Mouse (Mus musculus): ENCODE data around the gene Hip1. TPM values are rescaled to one million over a fixed set of nuclear protein-coding genes. Genes with fewer than 3 reads are reported as not detected.
A peak's percentile ranks its signal among the peaks of the same experiment; 100 is the strongest.
"Not testable (repeated sequence)": the region's sequence is repeated elsewhere in the genome, so short reads cannot be mapped to it uniquely, and the experiment has no call there.

Gene Hip1
- polyA plus RNA-seq, 1 experiment from 2014 or later: 33.5 TPM

DNA sequence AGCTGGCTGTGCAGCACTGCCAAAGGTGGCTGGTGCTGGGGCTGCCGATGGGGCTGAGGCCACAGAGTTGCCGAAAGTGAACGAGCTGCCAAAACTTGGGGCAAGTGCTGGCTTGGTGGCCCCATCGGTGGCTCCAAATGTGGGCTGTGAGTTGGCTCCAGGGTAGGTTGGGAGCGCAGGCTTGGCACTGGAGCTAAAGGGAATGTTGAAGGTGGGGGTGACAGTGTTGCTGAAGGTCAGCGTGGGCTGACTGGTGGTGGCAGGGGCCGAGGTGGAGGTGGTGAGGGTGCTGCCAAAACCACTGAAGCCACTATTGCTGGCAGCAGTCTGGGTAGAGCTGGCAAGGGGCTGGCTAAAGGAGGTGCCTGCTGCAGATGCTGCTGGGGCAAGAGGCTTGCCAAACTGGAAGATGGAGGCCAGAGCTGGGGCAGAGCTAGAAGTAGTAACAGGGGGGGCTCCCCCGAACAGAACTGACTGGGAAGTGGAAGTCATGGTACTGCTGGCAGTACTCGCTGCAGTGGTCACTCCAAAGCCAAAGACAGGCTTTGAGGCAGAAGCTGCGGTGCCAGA lies 163.5 kb downstream of the Hip1 start:
- no peak overlapping the region for H3K4me2 ChIP-seq
- H3K9ac ChIP-seq: no peak overlapping the region
- 91% methylated on average over 10 of the region's 10 CpGs for WGBS

DNA sequence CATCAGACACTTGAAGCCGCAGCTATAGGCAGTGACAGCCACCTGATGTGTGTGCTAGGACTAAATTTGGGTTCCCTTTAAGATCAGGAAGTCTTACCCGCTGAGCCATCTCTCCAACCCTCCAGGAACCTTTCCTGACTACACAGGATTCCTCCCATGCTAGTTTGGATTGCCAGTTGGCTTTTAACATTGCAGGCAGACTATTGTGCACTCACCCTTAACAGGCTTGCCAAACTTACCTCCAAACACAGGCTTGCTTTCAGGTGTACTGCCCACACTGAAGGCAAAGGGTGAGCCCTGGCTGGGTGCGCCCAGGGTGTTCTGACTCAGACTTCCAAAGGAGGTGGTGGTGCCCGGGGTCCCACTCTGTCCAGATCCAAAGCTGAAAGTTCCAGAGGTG lies 164.2 kb downstream of the Hip1 start:
- WGBS: 90% methylated on average over 4 of the region's 4 CpGs
- Histone ChIP-seq H3K27ac (no peak overlapping the region), H3K9me3 (no peaks in the 10 kb centered on the region), H3K4me2 (no peak overlapping the region), H3K9ac (no peak overlapping the region), H3K4me1 (no peaks in the 10 kb centered on the region), H3K36me3 (peaks cover 100% of the 10 kb centered on the region), H3K27me3 (no peaks in the 10 kb centered on the region), H3K4me3 (no peak overlapping the region)
- no peak for ATAC-seq (ENCODE audit: insufficient number of reproducible peaks, low FRiP score, low TSS enrichment, low read depth)

More for the DNA sequence above, 163.5 kb downstream of the Hip1 start:
- no peak overlapping the region for H3K4me3 ChIP-seq
- H3K4me1 ChIP-seq: no peaks in the 10 kb centered on the region
- H3K9me3 ChIP-seq: no peaks in the 10 kb centered on the region
- H3K36me3 ChIP-seq: peaks cover 96% of the 10 kb centered on the region
- H3K27me3 ChIP-seq: no peaks in the 10 kb centered on the region
- no peak overlapping the region for H3K27ac ChIP-seq
- ATAC-seq (ENCODE audit: insufficient number of reproducible peaks, low FRiP score, low TSS enrichment, low read depth): no peak

DNA sequence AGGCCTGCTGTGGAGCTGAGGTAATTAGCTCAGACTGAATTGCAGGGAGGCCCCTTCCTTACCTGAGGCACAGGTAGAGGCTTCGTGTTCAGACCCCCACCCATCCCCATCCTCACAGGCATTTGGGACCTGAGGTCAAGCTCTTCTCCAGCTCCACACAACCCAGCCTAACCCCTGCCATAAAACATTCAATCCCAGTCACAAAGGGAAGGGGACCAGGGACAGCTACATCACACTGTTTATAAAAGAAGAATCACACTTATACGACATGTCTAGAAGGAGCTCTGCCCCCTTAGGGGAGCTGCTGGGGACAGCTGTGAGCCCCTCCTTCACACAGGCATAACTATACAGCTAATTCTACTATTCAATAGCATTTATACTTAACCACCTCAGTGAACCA lies 168.6 kb downstream of the Hip1 start:
- Histone ChIP-seq H3K9me3 (no peaks in the 10 kb centered on the region), H3K36me3 (peaks cover 97% of the 10 kb centered on the region), H3K4me3 (no peak overlapping the region), H3K27me3 (no peaks in the 10 kb centered on the region), H3K27ac (no peak overlapping the region), H3K4me1 (peaks cover 11% of the 10 kb centered on the region; the same call in 1 of the 2 replicates), H3K4me2 (no peak overlapping the region), H3K9ac (no peak overlapping the region)
- no peak for ATAC-seq (ENCODE audit: insufficient number of reproducible peaks, low FRiP score, low TSS enrichment, low read depth)
- 65% methylated on average over 2 of the region's 2 CpGs for WGBS

DNA sequence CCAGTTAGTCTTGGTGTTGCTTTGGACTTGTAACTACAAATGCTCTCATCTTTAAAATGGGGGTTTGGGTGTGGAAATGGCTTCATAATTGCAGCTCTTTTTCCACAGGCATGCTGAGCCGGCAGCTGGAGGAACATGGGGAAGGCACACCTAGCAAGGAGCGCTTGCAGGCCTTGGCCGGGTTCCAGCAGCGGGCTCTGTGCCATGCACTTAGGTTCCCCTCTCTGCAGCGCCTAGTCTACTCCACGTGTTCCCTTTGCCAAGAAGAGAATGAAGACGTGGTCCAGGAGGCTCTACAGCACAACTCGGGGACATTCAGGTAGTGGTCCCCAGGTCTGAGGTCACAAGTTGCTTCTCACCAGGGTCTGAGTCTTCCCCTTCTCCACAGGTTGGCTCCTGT lies 169.8 kb downstream of the Hip1 start:
- 34% methylated on average over 8 of the region's 8 CpGs for WGBS
- H3K36me3 ChIP-seq: peaks cover 88% of the 10 kb centered on the region

DNA sequence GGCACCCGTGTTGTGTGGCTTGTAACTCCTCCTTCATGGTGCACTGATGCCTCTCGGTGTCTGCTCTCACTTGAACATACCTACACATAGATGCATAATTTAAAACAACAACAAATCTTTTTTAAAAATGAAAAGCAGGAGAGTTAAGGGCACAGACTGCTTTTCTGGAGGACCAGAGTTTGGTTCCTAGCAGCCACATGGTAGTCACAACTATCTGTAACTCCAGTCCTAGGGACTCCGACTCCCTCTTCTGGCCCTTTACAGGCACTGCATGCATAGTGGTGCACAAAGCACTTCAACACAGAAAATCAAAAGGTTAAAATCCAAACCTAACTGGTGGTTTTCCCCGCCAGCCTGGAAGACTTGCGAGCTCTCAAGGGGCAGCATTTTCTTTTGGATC lies 171.3 kb downstream of the Hip1 start:
- Histone ChIP-seq H3K27me3 (no peaks in the 10 kb centered on the region), H3K9me3 (no peaks in the 10 kb centered on the region), H3K4me1 (peaks cover 27% of the 10 kb centered on the region), H3K4me3 (no peak overlapping the region), H3K4me2 (no peak overlapping the region), H3K27ac (no peak overlapping the region), H3K36me3 (peaks cover 73% of the 10 kb centered on the region), H3K9ac (no peak overlapping the region)
- whole genome bisulfite sequencing: 96% methylated on average over 5 of the region's 5 CpGs
- ATAC-seq (ENCODE audit: insufficient number of reproducible peaks, low FRiP score, low TSS enrichment, low read depth): no peak

More for the DNA sequence above, 169.8 kb downstream of the Hip1 start:
- Histone ChIP-seq H3K27ac (peak overlapping the region; percentile 57; the same call in 1 of the 2 replicates), H3K4me2 (no peak overlapping the region), H3K4me3 (no peak overlapping the region), H3K9me3 (no peaks in the 10 kb centered on the region), H3K9ac (no peak overlapping the region), H3K4me1 (peaks cover 22% of the 10 kb centered on the region), H3K27me3 (no peaks in the 10 kb centered on the region)
- ATAC-seq (ENCODE audit: insufficient number of reproducible peaks, low FRiP score, low TSS enrichment, low read depth): no peak

DNA sequence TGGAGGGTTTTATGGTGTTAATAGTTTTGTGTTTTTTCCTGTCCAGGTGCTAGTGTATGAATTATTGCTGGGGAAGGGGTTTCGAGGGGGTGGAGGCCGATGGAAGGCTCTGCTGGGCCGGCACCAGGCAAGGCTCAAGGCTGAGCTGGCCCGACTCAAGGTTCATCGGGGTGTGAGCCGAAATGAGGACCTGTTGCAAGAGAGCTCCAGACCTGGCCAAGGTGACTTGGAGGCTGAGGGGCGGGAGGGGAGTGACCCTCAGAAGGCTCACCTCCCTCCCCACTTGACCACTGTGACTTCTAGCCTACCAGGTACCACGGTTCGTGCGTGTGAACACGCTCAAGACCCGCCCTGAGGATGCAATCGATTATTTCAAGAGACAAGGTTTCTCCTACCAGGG lies 173.7 kb downstream of the Hip1 start:
- Histone ChIP-seq H3K27ac (no peak overlapping the region), H3K36me3 (peaks cover 49% of the 10 kb centered on the region), H3K4me1 (peaks cover 27% of the 10 kb centered on the region), H3K9ac (no peak overlapping the region), H3K9me3 (no peaks in the 10 kb centered on the region), H3K27me3 (no peaks in the 10 kb centered on the region), H3K4me3 (peak overlapping the region; percentile 73; the same call in 1 of the 2 replicates), H3K4me2 (no peak overlapping the region)
- WGBS: 92% methylated on average over 13 of the region's 13 CpGs
- no peak for ATAC-seq (ENCODE audit: insufficient number of reproducible peaks, low FRiP score, low TSS enrichment, low read depth)

DNA sequence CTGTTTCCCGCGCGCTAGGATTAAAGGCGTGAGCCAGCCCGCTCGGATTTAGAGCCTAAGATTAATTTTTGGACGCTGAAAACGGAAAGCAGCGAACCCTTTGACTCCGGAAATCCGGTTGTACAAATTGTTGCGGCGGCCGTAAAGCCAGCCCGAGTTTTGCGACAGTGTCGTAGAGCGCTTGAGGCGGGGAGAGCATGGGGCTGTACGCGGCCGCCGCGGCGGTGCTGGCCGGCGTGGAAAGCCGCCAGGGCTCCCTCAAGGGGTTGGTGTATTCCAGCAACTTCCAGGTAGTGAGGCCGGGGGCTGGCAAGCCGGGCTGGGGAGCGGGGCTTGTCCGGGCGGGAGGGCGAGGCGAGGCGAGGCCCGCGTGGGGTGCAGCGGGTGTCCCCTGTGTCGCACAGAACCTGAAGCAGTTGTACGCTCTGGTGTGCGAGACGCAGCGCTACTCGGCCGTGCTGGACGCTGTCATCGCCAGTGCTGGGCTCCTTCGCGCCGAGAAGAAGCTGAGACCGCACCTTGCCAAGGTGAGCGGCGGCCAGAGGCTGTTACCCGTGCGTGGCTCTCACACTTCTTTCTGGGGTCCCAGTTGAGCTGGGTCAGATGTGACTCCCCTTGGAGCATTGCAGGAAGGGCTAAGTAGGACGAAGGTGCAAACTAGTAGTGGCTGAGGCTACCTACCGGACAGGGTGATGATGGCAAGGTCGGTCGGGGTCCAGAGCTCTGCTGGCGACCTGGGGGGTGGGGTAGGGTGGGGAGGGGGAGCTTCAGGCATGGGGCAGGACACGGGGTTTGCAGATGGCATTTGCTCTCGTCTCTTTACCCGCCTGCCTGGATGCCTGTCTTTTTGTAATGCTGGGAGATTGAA lies 174.9 kb downstream of the Hip1 start, which contains the start of gene Nsun5:
Gene Nsun5 (plus strand): TSS at position 167 of the 868 bp plus-strand sequence.
- under 1% methylated on average over 64 of the region's 64 CpGs for WGBS
- Histone ChIP-seq H3K4me1 (peaks cover 21% of the 10 kb centered on the region), H3K27me3 (no peaks in the 10 kb centered on the region), H3K36me3 (peaks cover 37% of the 10 kb centered on the region), H3K9ac (peak within 1 kb of the TSS; percentile 82), H3K27ac (peak within 1 kb of the TSS; percentile 87), H3K4me3 (peak within 1 kb of the TSS; percentile 73), H3K4me2 (peak within 1 kb of the TSS; percentile 74), H3K9me3 (no peaks in the 10 kb centered on the region)
- peak; percentile 59 for ATAC-seq (ENCODE audit: insufficient number of reproducible peaks, low FRiP score, low TSS enrichment, low read depth)

DNA sequence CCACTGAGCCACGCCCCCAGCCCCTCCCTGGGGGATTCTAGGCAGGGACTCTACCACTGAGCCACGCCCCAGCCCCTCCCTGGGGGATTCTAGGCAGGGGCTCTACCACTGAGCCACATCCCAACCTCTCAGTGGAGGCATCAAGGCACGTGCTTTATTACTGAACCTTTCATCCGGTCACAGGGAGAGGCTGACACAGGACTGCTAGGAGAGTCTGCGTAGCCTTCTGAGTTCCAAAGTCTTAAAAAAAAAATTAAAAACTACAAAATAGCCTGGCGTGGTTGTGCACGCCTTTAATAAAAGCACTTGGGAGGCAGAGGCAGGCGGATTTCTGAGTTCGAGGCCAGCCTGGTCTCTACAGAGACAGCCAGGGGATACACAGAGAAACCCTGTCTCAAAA lies 175.7 kb downstream of the Hip1 start:
- H3K27me3 ChIP-seq; H3K9me3 ChIP-seq; ATAC-seq (ENCODE audit: insufficient number of reproducible peaks, low FRiP score, low TSS enrichment, low read depth): not testable (repeated sequence)
- H3K4me2 ChIP-seq: peak overlapping the region; percentile 74
- H3K4me1 ChIP-seq: peaks cover 16% of the 10 kb centered on the region
- WGBS: 60% methylated on average over 9 of the region's 9 CpGs
- peak overlapping the region; percentile 87; the same call in 1 of the 2 replicates for H3K27ac ChIP-seq
- peak overlapping the region; percentile 73 for H3K4me3 ChIP-seq
- peaks cover 29% of the 10 kb centered on the region for H3K36me3 ChIP-seq
- peak overlapping the region; percentile 82; the same call in 1 of the 2 replicates for H3K9ac ChIP-seq

DNA sequence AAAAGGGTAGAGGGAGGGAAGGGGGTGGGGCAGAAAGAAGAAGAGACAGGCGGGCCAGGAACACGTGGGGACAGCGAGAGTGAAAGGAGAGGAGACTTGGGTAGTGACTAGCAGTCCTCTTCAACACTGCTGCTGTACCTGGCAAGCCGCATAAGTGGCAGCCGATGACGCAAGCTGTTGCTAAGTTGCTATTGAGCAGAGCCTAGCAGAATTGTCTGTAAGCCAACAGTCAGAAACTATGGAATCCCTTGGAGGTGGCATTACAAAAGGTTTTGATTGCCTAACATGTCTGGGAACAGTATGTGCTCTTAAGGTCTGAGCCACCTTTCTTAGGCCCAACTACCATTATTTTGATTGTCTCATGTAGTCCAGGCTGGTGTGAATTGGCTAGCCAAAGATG lies 176.6 kb downstream of the Hip1 start:
- Histone ChIP-seq H3K36me3 (peaks cover 20% of the 10 kb centered on the region), H3K27me3 (peaks cover 4% of the 10 kb centered on the region; the same call in 1 of the 2 replicates), H3K9ac (no peak overlapping the region), H3K9me3 (no peaks in the 10 kb centered on the region), H3K4me1 (peaks cover 16% of the 10 kb centered on the region), H3K4me2 (no peak overlapping the region), H3K4me3 (no peak overlapping the region), H3K27ac (no peak overlapping the region)
- WGBS: 81% methylated on average over 6 of the region's 6 CpGs
- ATAC-seq (ENCODE audit: insufficient number of reproducible peaks, low FRiP score, low TSS enrichment, low read depth): no peak

DNA sequence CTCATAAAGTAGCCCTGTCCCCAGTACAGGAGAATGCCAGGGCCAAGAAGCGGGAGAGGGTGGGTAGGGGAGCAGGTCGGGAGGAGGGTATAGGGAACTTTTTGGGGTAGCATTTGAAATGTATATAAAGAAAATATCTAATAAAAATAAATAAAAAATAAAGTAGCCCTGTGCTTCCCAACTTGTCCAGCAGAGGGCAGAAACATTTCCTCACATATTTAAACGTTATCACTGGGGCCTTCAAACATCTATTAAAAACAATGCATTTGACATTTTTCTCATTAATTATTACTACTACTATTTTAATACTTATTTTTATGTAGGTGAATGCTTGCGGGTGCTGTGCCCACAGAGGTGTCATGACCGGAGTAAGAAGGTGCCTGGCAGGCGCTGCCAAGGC lies 177.1 kb downstream of the Hip1 start:
- Histone ChIP-seq H3K36me3 (peaks cover 17% of the 10 kb centered on the region), H3K9ac (no peak overlapping the region), H3K27me3 (peaks cover 4% of the 10 kb centered on the region; the same call in 1 of the 2 replicates), H3K4me3 (no peak overlapping the region), H3K27ac (no peak overlapping the region), H3K9me3 (no peaks in the 10 kb centered on the region), H3K4me2 (no peak overlapping the region), H3K4me1 (peaks cover 16% of the 10 kb centered on the region)
- WGBS: 51% methylated on average over 6 of the region's 6 CpGs
- ATAC-seq (ENCODE audit: insufficient number of reproducible peaks, low FRiP score, low TSS enrichment, low read depth): no peak

DNA sequence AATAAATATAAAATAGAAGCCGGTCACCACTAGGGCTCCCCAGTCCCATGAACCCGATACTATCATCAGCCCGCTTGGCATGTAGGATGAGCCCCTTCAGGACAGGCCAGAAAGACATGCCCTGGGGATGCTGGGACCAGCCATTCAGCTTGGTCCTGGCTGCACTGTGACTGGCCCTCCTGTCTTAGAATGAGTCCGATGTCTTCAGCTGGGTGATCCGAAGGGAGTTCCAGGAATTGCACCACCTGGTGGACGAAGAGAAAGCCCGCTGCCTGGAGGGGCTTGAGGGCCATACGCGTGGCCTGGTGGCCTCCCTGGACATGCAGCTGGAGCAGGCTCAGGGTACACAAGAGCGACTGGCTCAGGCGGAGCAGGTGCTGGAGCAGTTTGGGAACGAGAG lies 181.4 kb downstream of the Hip1 start:
- no peak overlapping the region for H3K4me3 ChIP-seq
- no peak overlapping the region for H3K4me2 ChIP-seq
- peak; percentile 32; the same call in 1 of the 2 replicates for ATAC-seq (ENCODE audit: insufficient number of reproducible peaks, low FRiP score, low TSS enrichment, low read depth)
- no peaks in the 10 kb centered on the region for H3K4me1 ChIP-seq
- peaks cover 4% of the 10 kb centered on the region; the same call in 1 of the 2 replicates for H3K27me3 ChIP-seq
- WGBS: 27% methylated on average over 12 of the region's 12 CpGs
- H3K9ac ChIP-seq: no peak overlapping the region
- no peaks in the 10 kb centered on the region for H3K9me3 ChIP-seq
- H3K27ac ChIP-seq: no peak overlapping the region
- no peaks in the 10 kb centered on the region for H3K36me3 ChIP-seq

DNA sequence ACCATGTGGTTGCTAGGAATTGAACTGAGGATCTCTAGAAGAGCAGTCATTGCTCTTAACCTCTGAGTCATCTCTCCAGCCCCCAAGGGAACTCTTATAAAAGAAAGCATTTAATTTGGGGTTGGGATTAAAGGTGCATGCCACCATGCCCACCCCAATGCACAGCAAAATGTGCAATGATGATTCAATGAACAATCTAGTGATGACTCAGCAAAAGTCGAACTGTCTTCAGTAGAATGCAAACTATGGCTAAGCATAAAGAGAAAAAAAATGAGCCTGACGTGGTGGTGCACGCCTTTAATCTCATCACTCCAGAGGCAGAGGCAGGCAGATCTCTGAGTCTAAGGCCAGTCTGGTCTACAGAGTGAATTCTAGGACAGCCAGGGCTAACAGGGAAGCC lies 182.3 kb downstream of the Hip1 start:
- Histone ChIP-seq H3K27me3 (peaks cover 4% of the 10 kb centered on the region; the same call in 1 of the 2 replicates), H3K4me2 (no peak overlapping the region), H3K4me3 (no peak overlapping the region), H3K9ac (no peak overlapping the region), H3K36me3 (no peaks in the 10 kb centered on the region), H3K9me3 (peaks cover 2% of the 10 kb centered on the region; the same call in 1 of the 2 replicates), H3K27ac (no peak overlapping the region), H3K4me1 (no peaks in the 10 kb centered on the region)
- no peak for ATAC-seq (ENCODE audit: insufficient number of reproducible peaks, low FRiP score, low TSS enrichment, low read depth)
- 86% methylated on average over 3 of the region's 3 CpGs for WGBS

Data from limb, embryonic 15.5 days (tissue).